Mouse (Mus musculus): ENCODE results near the gene Dgcr6. TPM values are rescaled to one million over a fixed set of nuclear protein-coding genes. Genes with fewer than 3 reads are reported as not detected.
"Not testable (repeated sequence)": the region's sequence is repeated elsewhere in the genome, so short reads cannot be mapped to it uniquely, and the experiment has no call there.

The Dgcr6 gene
- 118 and 123 TPM in 2 replicates for polyA plus RNA-seq (2015; fragmentation: Nextera tagmentation; extraction: Ambion mirVana)

DNA sequence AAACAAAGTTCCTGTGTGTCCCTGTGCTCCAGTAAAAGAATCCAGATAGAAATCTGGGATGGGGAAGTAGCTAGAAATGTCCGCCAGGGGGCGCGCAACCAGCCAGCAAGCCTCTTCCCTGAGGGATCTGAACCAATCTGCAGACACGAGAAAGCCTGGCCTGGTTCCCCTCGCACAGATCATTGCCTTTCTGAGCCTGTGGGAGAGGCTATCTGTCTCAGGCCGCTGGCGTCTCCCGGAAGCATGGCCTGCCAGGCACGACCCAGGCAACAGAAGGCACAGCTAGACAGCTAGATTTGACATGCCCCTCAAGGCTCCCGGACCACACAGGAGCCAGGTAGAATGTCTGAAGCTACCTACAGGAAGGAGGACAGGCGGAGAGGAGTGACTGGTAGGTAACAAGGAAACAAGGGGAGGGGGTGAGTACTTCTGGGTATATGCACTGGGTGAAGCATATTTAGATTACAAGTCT, at the start of gene Dgcr6:
Gene Dgcr6, plus strand, starts transcription at position 130 of the 472 bp plus-strand sequence.
- Histone ChIP-seq H3K4me1 (peaks cover 3% of the 10 kb centered on the region; the same call in 1 of the 2 replicates), H3K36me3 (no peaks in the 10 kb centered on the region), H3K9me3 (no peaks in the 10 kb centered on the region), H3K27ac (no peak within 1 kb of the TSS), H3K27me3 (peaks cover 6% of the 10 kb centered on the region; the same call in 1 of the 2 replicates), H3K4me2 (peak within 1 kb of the TSS; percentile 51), H3K9ac (peak within 1 kb of the TSS; percentile 23; the same call in 1 of the 2 replicates), H3K4me3 (no peak within 1 kb of the TSS)
- ATAC-seq (ENCODE audit: insufficient number of reproducible peaks, insufficient read depth, low FRiP score, low TSS enrichment, low read depth): peak; percentile 56; the same call in 1 of the 2 replicates
- 10% methylated on average over 11 of the region's 11 CpGs for WGBS

DNA sequence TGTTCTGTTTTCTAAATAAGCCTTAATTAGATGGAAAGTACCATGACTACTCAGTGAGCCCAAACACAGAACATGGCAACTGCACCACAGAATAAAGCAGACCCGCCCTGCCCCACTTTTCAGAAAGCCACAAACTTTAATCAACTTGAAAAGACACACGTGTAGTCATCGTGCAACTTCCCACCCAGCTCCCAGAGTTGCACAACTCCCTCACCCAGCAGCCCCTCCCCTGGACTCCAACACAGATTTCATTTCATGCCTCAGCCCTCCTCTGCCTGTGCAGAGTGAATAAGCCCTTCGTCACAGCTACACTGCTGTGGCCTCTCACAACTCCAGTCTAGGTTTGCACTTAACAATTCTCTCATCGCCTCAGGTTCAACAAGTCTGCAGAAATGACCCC, 48.1 kb upstream of the Dgcr6 start:
- no peak for ATAC-seq (ENCODE audit: insufficient number of reproducible peaks, insufficient read depth, low FRiP score, low TSS enrichment, low read depth)

DNA sequence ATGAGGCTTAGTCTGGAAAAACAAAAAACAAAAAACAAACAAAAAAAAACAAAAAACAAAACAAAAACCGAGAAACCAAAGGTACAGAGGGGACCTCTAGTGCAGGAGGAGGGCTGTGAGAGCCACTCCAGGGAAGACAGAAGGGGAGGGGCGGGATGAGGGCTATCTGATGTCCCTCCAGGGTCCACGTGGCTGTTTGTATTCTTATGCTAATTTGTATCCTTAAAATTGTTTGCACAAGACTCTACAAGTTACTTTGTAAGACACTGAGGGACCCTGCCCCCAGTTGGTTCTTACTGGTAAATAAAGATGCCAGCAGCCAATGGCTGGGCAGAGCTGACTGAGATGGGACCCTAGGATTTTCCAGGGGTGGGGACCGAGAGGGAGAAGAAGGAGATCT, 45.6 kb upstream of the Dgcr6 start:
- ATAC-seq (ENCODE audit: insufficient number of reproducible peaks, insufficient read depth, low FRiP score, low TSS enrichment, low read depth): no peak
- H3K9ac ChIP-seq: no peak overlapping the region
- H3K4me3 ChIP-seq: no peak overlapping the region
- no peaks in the 10 kb centered on the region for H3K9me3 ChIP-seq
- no peaks in the 10 kb centered on the region for H3K4me1 ChIP-seq
- H3K4me2 ChIP-seq: no peak overlapping the region
- 0 out of 2 replicates have a peak, but pooled peaks cover 3% of the 10 kb centered on the region for H3K27me3 ChIP-seq
- no peak overlapping the region for H3K27ac ChIP-seq
- H3K36me3 ChIP-seq: no peaks in the 10 kb centered on the region
- 43% methylated on average over 4 of the region's 4 CpGs for WGBS

More for the DNA sequence above, 48.1 kb upstream of the Dgcr6 start:
- Histone ChIP-seq H3K4me1 (no peaks in the 10 kb centered on the region), H3K9ac (no peak overlapping the region), H3K36me3 (no peaks in the 10 kb centered on the region), H3K27me3 (0 out of 2 replicates have a peak, but pooled peaks cover 3% of the 10 kb centered on the region), H3K4me3 (no peak overlapping the region), H3K4me2 (no peak overlapping the region), H3K9me3 (no peaks in the 10 kb centered on the region), H3K27ac (no peak overlapping the region)
- 68% methylated on average over 5 of the region's 5 CpGs for WGBS

DNA sequence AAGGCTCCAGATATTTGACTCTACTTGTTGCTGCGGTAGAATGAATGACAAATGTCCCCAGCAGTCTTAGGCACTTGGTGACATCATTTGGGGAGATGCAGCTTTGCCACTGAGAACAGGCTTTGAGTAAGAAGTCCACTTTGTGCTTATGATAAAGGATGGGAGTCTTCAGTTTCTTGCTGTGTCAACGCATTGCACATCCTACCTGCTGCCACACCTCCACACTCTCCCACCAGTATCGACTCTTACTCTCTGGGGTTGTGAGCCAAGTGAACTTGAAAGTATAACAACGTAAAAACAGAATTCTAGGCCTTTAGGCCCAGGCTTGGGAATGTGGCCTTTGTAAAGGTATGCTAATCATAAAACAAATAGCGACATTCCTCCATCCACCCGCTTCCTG, 41.6 kb upstream of the Dgcr6 start:
- Histone ChIP-seq H3K27me3 (0 out of 2 replicates have a peak, but pooled peaks cover 3% of the 10 kb centered on the region), H3K4me2 (no peak overlapping the region), H3K4me1 (no peaks in the 10 kb centered on the region), H3K27ac (no peak overlapping the region), H3K36me3 (no peaks in the 10 kb centered on the region), H3K9me3 (no peaks in the 10 kb centered on the region), H3K4me3 (no peak overlapping the region), H3K9ac (no peak overlapping the region)
- ATAC-seq (ENCODE audit: insufficient number of reproducible peaks, insufficient read depth, low FRiP score, low TSS enrichment, low read depth): no peak
- WGBS: 71% methylated on average over 6 of the region's 6 CpGs

DNA sequence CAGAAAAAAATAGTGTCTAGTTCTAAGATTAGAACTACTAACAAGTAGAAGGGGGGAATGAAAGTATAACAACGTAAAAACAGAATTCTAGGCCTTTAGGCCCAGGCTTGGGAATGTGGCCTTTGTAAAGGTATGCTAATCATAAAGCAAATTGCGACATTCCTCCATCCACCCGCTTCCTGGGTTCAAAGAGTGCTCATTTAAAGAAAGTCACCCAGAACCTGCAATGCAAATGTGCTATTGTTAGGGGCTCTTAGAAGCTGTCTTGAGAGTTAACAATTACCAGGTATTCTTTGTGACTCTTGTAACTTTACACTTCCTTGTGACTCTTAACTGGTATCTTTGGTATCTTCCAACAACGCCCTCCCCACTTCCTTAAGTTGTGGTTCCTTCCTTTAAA, 36.2 kb upstream of the Dgcr6 start:
- H3K9ac ChIP-seq; H3K4me2 ChIP-seq; H3K36me3 ChIP-seq; H3K27me3 ChIP-seq; ATAC-seq (ENCODE audit: insufficient number of reproducible peaks, insufficient read depth, low FRiP score, low TSS enrichment, low read depth); H3K9me3 ChIP-seq; H3K4me1 ChIP-seq; H3K4me3 ChIP-seq; H3K27ac ChIP-seq: not testable (repeated sequence)
- WGBS: 59% methylated on average over 4 of the region's 4 CpGs

DNA sequence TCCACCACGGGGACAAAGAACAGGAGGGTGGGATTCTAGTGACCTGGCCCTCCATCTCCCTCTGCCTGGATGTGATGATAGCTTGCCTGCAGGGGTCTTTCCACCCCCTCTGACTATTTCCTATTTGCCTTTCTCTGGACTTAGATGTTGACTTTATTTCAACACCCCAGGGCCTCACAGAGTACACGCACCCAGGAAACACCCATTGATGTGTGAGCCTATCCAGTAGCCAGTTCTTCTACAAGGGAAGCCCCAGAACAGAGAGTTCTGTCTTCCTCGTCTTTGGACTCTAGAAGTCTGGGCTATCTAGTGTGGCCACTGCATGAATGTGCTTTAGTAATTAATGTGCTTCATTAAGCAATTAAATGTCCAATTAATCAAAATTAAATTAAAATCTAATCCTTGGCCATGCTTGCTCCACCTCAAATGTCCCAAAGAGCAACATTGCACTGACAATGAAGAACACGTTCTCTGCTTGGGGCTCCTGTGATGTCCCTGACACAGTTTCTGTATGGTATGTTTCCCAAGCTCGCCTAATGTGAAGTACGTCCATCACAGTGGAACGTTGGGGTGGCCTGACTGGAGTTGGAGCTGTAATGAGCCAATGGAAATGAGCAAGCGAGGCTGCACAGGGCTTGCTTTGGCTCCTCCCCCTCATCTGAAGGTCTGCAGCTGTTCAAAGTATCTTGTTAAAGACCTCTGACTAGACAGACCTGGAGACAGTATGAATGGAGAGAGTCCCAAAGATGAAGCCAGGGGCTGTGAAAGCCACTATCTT, 29.7 kb upstream of the Dgcr6 start:
- H3K9me3 ChIP-seq: no peaks in the 10 kb centered on the region
- H3K36me3 ChIP-seq: no peaks in the 10 kb centered on the region
- H3K4me3 ChIP-seq: no peak overlapping the region
- H3K4me1 ChIP-seq: no peaks in the 10 kb centered on the region
- WGBS: 75% methylated on average over 8 of the region's 8 CpGs
- H3K27ac ChIP-seq: no peak overlapping the region
- H3K9ac ChIP-seq: no peak overlapping the region
- H3K27me3 ChIP-seq: no peaks in the 10 kb centered on the region; the same call in 1 of the 2 replicates
- no peak overlapping the region for H3K4me2 ChIP-seq
- no peak for ATAC-seq (ENCODE audit: insufficient number of reproducible peaks, insufficient read depth, low FRiP score, low TSS enrichment, low read depth)

DNA sequence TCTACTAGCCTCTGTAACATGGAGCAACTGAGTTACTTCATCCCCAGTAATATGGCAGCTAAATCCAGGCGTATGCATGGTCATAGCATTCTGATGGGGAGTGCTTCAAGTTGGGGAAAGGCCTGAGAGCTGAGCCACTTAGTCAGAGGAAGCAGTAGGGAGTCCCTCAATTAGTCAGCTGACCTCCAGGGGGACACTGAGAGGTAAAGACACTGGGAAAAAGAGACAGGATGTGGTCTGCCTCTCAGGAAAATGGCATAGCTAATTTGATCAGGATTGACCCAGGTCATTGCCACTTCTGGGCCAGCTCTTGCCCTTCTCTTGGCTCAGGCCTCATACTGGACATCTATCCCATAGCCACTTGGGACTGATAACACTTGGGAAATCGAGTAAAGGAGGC, 25.3 kb upstream of the Dgcr6 start:
- Histone ChIP-seq H3K27me3 (no peaks in the 10 kb centered on the region; the same call in 1 of the 2 replicates), H3K4me3 (no peak overlapping the region), H3K36me3 (no peaks in the 10 kb centered on the region), H3K4me2 (no peak overlapping the region), H3K4me1 (no peaks in the 10 kb centered on the region), H3K9ac (no peak overlapping the region), H3K9me3 (no peaks in the 10 kb centered on the region), H3K27ac (no peak overlapping the region)
- no peak for ATAC-seq (ENCODE audit: insufficient number of reproducible peaks, insufficient read depth, low FRiP score, low TSS enrichment, low read depth)
- WGBS: 51% methylated on average over 2 of the region's 2 CpGs

DNA sequence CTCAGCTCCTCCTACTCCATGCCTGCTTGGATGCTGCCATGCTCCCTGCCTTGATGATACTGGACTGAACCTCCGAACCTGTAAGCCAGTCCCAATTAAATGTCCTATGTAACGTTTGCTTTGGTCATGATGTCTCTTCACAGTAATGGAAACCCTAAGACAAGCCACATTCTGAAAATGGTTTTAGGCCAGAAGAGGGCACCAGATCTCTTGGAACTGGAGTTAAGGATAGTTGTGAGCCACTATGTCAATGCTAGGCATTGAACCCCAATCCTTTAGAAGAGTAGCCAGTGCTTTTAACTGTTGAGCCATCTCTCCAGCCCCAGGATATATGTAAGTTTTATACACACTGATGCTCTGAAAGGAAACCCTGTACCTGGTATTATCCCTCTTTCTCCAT, 20.9 kb upstream of the Dgcr6 start:
- H3K27ac ChIP-seq: no peak overlapping the region
- no peak for ATAC-seq (ENCODE audit: insufficient number of reproducible peaks, insufficient read depth, low FRiP score, low TSS enrichment, low read depth)
- no peak overlapping the region for H3K4me3 ChIP-seq
- H3K9me3 ChIP-seq: no peaks in the 10 kb centered on the region
- H3K4me1 ChIP-seq: no peaks in the 10 kb centered on the region
- no peaks in the 10 kb centered on the region; the same call in none of the 2 replicates for H3K27me3 ChIP-seq
- no peak overlapping the region for H3K4me2 ChIP-seq
- H3K36me3 ChIP-seq: no peaks in the 10 kb centered on the region
- WGBS: 43% methylated on average over 2 of the region's 2 CpGs
- H3K9ac ChIP-seq: no peak overlapping the region

DNA sequence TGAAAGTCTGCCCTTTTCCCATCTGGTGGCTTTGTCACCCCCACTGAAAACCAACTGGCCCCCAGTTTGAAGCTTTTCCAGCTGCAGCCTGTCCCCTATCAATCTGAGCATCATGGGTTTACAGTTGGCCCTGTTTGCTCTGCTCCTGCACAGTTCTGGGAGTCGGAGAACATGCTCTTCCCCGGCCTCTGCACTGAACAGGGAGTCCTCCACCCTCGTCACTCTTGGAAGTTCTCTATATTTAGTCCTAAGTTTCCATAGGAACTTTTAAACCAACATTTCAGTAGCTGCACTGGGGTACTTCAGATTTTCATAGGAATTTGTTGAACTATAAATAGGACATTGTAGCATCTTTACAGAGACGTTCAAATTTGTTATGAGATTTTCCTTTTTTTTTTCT, 19.4 kb upstream of the Dgcr6 start:
- H3K9ac ChIP-seq: no peak overlapping the region
- no peak for ATAC-seq (ENCODE audit: insufficient number of reproducible peaks, insufficient read depth, low FRiP score, low TSS enrichment, low read depth)
- 75% methylated on average over 4 of the region's 4 CpGs for WGBS

DNA sequence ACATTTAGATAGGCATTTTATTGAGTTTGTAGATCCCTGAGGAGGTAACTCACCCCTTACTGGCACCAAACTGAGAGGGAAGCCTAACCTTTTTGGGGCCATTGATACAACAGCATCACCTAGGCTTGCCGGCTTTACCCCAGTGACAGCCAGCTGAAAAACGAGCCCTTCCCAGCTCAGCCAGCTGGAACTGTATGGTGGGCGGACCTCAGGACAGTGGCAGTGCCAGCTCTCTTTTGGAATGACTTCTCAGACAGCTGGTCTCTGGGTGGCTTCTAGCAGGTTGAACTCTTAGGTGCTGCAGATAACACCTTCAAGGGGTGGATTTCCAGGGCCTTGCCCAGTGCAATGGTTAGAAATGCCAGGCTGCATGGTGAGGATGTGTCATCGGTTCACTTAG, 18.4 kb upstream of the Dgcr6 start:
- Histone ChIP-seq H3K4me3 (no peak overlapping the region), H3K9ac (no peak overlapping the region), H3K27ac (no peak overlapping the region), H3K36me3 (no peaks in the 10 kb centered on the region), H3K9me3 (no peaks in the 10 kb centered on the region), H3K4me2 (no peak overlapping the region), H3K4me1 (no peaks in the 10 kb centered on the region), H3K27me3 (peaks cover 4% of the 10 kb centered on the region)
- no peak for ATAC-seq (ENCODE audit: insufficient number of reproducible peaks, insufficient read depth, low FRiP score, low TSS enrichment, low read depth)
- WGBS: 70% methylated on average over 4 of the region's 4 CpGs

More for the DNA sequence above, 19.4 kb upstream of the Dgcr6 start:
- Histone ChIP-seq H3K4me3 (no peak overlapping the region), H3K27ac (no peak overlapping the region), H3K4me2 (no peak overlapping the region), H3K4me1 (no peaks in the 10 kb centered on the region), H3K36me3 (no peaks in the 10 kb centered on the region), H3K9me3 (no peaks in the 10 kb centered on the region), H3K27me3 (peaks cover 4% of the 10 kb centered on the region)

DNA sequence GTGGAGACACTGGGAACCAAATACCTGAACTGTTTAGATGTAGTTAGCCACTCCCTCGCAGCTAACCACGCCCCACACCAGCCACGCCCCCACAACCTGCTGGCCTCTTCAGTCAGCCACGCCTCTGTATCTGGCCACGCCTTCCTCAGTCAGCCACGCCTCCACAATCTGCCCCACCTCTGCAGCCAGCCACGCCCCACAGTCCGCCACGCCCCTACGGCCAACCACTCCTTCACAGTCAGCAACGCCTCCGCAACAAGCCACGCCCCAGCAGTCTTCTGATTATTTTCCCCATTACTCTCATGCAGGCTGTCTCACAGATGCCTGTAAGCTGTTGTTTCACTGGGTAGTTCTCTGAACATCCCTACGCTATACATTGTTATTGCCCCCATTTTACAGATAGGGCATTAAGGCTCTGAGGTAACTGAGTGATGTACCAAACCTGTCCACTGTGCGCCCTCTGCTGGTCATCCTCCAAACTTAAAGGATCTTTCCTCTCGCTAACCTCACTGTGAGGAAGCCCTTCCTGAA, 16.2 kb upstream of the Dgcr6 start:
- WGBS: 15% methylated on average over 16 of the region's 16 CpGs

DNA sequence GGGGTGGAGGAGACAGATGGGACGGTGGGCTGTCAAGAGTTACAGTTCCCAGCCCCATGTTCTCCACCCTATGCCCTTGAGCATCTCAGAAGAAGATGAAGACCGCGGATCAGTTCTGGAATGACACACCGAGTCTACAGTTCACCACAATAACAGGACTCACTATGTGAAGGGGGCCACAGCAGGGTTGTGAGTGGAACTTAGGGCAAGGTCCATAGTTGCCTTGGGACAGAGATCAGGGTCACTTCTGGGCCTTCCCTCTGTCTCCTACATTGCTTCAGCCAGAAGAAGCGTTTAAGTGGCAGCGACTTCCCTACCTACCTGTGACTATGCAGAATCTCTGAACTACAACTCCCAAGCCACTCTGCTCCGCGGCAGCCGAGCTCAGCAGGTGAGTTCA, 15.6 kb upstream of the Dgcr6 start:
- Histone ChIP-seq H3K36me3 (no peaks in the 10 kb centered on the region), H3K27ac (no peak overlapping the region), H3K4me3 (no peak overlapping the region), H3K9ac (no peak overlapping the region), H3K4me1 (no peaks in the 10 kb centered on the region), H3K4me2 (no peak overlapping the region), H3K9me3 (no peaks in the 10 kb centered on the region), H3K27me3 (peaks cover 4% of the 10 kb centered on the region)
- 51% methylated on average over 9 of the region's 9 CpGs for WGBS
- no peak for ATAC-seq (ENCODE audit: insufficient number of reproducible peaks, insufficient read depth, low FRiP score, low TSS enrichment, low read depth)

More for the DNA sequence above, 16.2 kb upstream of the Dgcr6 start:
- Histone ChIP-seq H3K4me3 (no peak overlapping the region), H3K27me3 (peaks cover 4% of the 10 kb centered on the region), H3K9ac (no peak overlapping the region), H3K36me3 (no peaks in the 10 kb centered on the region), H3K4me2 (no peak overlapping the region), H3K9me3 (no peaks in the 10 kb centered on the region), H3K27ac (no peak overlapping the region), H3K4me1 (no peaks in the 10 kb centered on the region)
- 0 out of 2 replicates have a peak, but pooled peaks have one; percentile 37 for ATAC-seq (ENCODE audit: insufficient number of reproducible peaks, insufficient read depth, low FRiP score, low TSS enrichment, low read depth)
